Mouse (Mus musculus): Measurements from ENCODE around the gene Gal3st2b. TPM values are rescaled to one million over a fixed set of nuclear protein-coding genes. Genes with fewer than 3 reads are reported as not detected.
"Not testable (repeated sequence)": the region's sequence is repeated elsewhere in the genome, so short reads cannot be mapped to it uniquely, and the experiment has no call there.

Gal3st2b gene
- 0.10 TPM in 1 of 2 replicates, not detected in the other for polyA plus RNA-seq (2012; rRNA removed)

- DNase-seq (ENCODE audit: extremely low spot score in 1 of 2, low spot score in 1 of 2) = not testable (repeated sequence)
These were observed at the start of gene Gal3st2b for GRCm38 (mm10) chr1:93918011-93918410. Gene Gal3st2b, plus strand, starts transcription at chr1:93918311.

- DNase-seq (ENCODE audit: extremely low spot score in 1 of 2, low spot score in 1 of 2) = not testable (repeated sequence)
These were observed 46.5 kb upstream of the Gal3st2b start for GRCm38 (mm10) chr1:93871594-93872105.

- DNase-seq (ENCODE audit: extremely low spot score in 1 of 2, low spot score in 1 of 2) = not testable (repeated sequence)
These were observed 43.7 kb upstream of the Gal3st2b start for GRCm38 (mm10) chr1:93874405-93874804.

GRCm38 (mm10) chr1:93881778-93882177 is 36.3 kb upstream of the Gal3st2b start:
- DNase-seq (ENCODE audit: extremely low spot score in 1 of 2, low spot score in 1 of 2) = not testable (repeated sequence)

- DNase-seq (ENCODE audit: extremely low spot score in 1 of 2, low spot score in 1 of 2) = not testable (repeated sequence)
These were observed 27.2 kb upstream of the Gal3st2b start for GRCm38 (mm10) chr1:93890936-93891335.

- not testable (repeated sequence) for DNase-seq (ENCODE audit: extremely low spot score in 1 of 2, low spot score in 1 of 2)
These were observed 20.7 kb upstream of the Gal3st2b start for GRCm38 (mm10) chr1:93897395-93897794.

GRCm38 (mm10) chr1:93901291-93901690 is 16.8 kb upstream of the Gal3st2b start:
- DNase-seq (ENCODE audit: extremely low spot score in 1 of 2, low spot score in 1 of 2) = not testable (repeated sequence)

- not testable (repeated sequence) for DNase-seq (ENCODE audit: extremely low spot score in 1 of 2, low spot score in 1 of 2)
These were observed 11.4 kb upstream of the Gal3st2b start for GRCm38 (mm10) chr1:93906690-93907089.

GRCm38 (mm10) chr1:93908977-93909586 is 9.0 kb upstream of the Gal3st2b start:
- not testable (repeated sequence) for DNase-seq (ENCODE audit: extremely low spot score in 1 of 2, low spot score in 1 of 2)

GRCm38 (mm10) chr1:93911877-93912276 is 6.2 kb upstream of the Gal3st2b start:
- DNase-seq (ENCODE audit: extremely low spot score in 1 of 2, low spot score in 1 of 2) = not testable (repeated sequence)

- DNase-seq (ENCODE audit: extremely low spot score in 1 of 2, low spot score in 1 of 2) = not testable (repeated sequence)
These were observed 951 bp upstream of the Gal3st2b start for GRCm38 (mm10) chr1:93917160-93917559.

- DNase-seq (ENCODE audit: extremely low spot score in 1 of 2, low spot score in 1 of 2) = not testable (repeated sequence)
These were observed 664 bp downstream of the Gal3st2b start for GRCm38 (mm10) chr1:93918775-93919174.

GRCm38 (mm10) chr1:93919321-93919720 is 1.2 kb downstream of the Gal3st2b start:
- DNase-seq (ENCODE audit: extremely low spot score in 1 of 2, low spot score in 1 of 2) = not testable (repeated sequence)

GRCm38 (mm10) chr1:93922609-93923008 is 4.5 kb downstream of the Gal3st2b start:
- not testable (repeated sequence) for DNase-seq (ENCODE audit: extremely low spot score in 1 of 2, low spot score in 1 of 2)

GRCm38 (mm10) chr1:93923098-93923497 is 5.0 kb downstream of the Gal3st2b start:
- DNase-seq (ENCODE audit: extremely low spot score in 1 of 2, low spot score in 1 of 2) = not testable (repeated sequence)

- DNase-seq (ENCODE audit: extremely low spot score in 1 of 2, low spot score in 1 of 2) = not testable (repeated sequence)
These were observed 17.3 kb downstream of the Gal3st2b start for GRCm38 (mm10) chr1:93935378-93935777.

GRCm38 (mm10) chr1:93937807-93938206 is 19.7 kb downstream of the Gal3st2b start:
- DNase-seq (ENCODE audit: extremely low spot score in 1 of 2, low spot score in 1 of 2) = peak; percentile 48 to 54

- not testable (repeated sequence) for DNase-seq (ENCODE audit: extremely low spot score in 1 of 2, low spot score in 1 of 2)
These were observed 20.3 kb downstream of the Gal3st2b start for GRCm38 (mm10) chr1:93938415-93938814.

GRCm38 (mm10) chr1:93949087-93949486 is 31.0 kb downstream of the Gal3st2b start:
- DNase-seq (ENCODE audit: extremely low spot score in 1 of 2, low spot score in 1 of 2) = not testable (repeated sequence)

GRCm38 (mm10) chr1:93966489-93966888 is 48.4 kb downstream of the Gal3st2b start:
- not testable (repeated sequence) for DNase-seq (ENCODE audit: extremely low spot score in 1 of 2, low spot score in 1 of 2)

GRCm38 (mm10) chr1:93970380-93970779 is 52.3 kb downstream of the Gal3st2b start:
- DNase-seq (ENCODE audit: extremely low spot score in 1 of 2, low spot score in 1 of 2) = not testable (repeated sequence)

- DNase-seq (ENCODE audit: extremely low spot score in 1 of 2, low spot score in 1 of 2) = not testable (repeated sequence)
These were observed 52.7 kb downstream of the Gal3st2b start for GRCm38 (mm10) chr1:93970797-93971196.

Data from frontal cortex, adult 2 months (tissue).